Mouse (Mus musculus): ENCODE results near the gene Nol6. TPM values are rescaled to one million over a fixed set of nuclear protein-coding genes. Genes with fewer than 3 reads are reported as not detected.

Gene Nol6
- polyA plus RNA-seq, 1 experiment from 2014 or later, result 32.9 TPM

GRCm38 (mm10) chr4:41107440-41107839 lies 16.8 kb downstream of the Nol6 start:
- no peak overlapping the region for H3K27ac ChIP-seq (ENCODE audit: low read depth, low read length)
- ATAC-seq (ENCODE audit: low FRiP score, low TSS enrichment), result no peak
- H3K4me2 ChIP-seq (replicated peaks; ENCODE audit: low read depth, low read length), result no peak overlapping the region
- no peak overlapping the region for H3K9ac ChIP-seq (ENCODE audit: low read depth, low read length)
- no peak overlapping the region for H3K4me3 ChIP-seq (ENCODE audit: low read length)
- no peaks in the 10 kb centered on the region for H3K36me3 ChIP-seq (ENCODE audit: control insufficient read depth, insufficient read depth, low read length)
- WGBS, result 79% methylated on average over 4 of the region's 4 CpGs
- no peaks in the 10 kb centered on the region for H3K27me3 ChIP-seq (ENCODE audit: control insufficient read depth, insufficient read depth, low read length)
- H3K9me3 ChIP-seq (ENCODE audit: control insufficient read depth, low read length), result no peaks in the 10 kb centered on the region
- no peaks in the 10 kb centered on the region for H3K4me1 ChIP-seq (ENCODE audit: control insufficient read depth, insufficient read depth, low read length)

- no peak for ATAC-seq (ENCODE audit: low FRiP score, low TSS enrichment)
- Histone ChIP-seq H3K4me1 (ENCODE audit: control insufficient read depth, insufficient read depth, low read length) (peaks cover 8% of the 10 kb centered on the region), H3K9me3 (ENCODE audit: control insufficient read depth, low read length) (no peaks in the 10 kb centered on the region), H3K27ac (ENCODE audit: low read depth, low read length) (no peak overlapping the region), H3K36me3 (ENCODE audit: control insufficient read depth, insufficient read depth, low read length) (no peaks in the 10 kb centered on the region), H3K27me3 (ENCODE audit: control insufficient read depth, insufficient read depth, low read length) (peaks cover 6% of the 10 kb centered on the region; the same call in 1 of the 2 replicates), H3K4me2 (replicated peaks; ENCODE audit: low read depth, low read length) (no peak overlapping the region), H3K9ac (ENCODE audit: low read depth, low read length) (no peak overlapping the region), H3K4me3 (ENCODE audit: low read length) (no peak overlapping the region)
These were observed 21.4 kb downstream of the Nol6 start for GRCm38 (mm10) chr4:41102901-41103300.

DNA sequence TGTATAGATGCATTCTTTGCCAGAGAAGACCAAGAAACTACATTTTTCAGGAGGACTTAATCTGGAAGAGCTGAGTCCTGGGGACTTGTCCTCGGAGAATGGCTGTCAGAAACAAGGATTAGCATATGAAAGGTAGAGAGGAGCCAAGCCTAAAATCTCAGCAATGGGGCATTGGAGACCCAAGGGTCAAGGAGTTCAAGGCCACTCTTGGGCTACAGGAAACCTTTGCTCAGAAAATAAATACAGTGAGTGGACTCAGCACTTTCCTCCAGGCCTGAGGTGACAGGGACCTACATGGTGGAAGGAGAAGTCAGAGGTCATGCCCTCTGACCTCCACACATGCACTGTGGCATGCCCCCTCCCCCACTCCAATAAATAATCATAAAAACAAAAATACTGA lies 23.3 kb downstream of the Nol6 start:
- Histone ChIP-seq H3K4me3 (ENCODE audit: low read length) (no peak overlapping the region), H3K4me2 (replicated peaks; ENCODE audit: low read depth, low read length) (no peak overlapping the region), H3K27ac (ENCODE audit: low read depth, low read length) (no peak overlapping the region), H3K27me3 (ENCODE audit: control insufficient read depth, insufficient read depth, low read length) (peaks cover 9% of the 10 kb centered on the region; the same call in 1 of the 2 replicates), H3K4me1 (ENCODE audit: control insufficient read depth, insufficient read depth, low read length) (peaks cover 21% of the 10 kb centered on the region), H3K9me3 (ENCODE audit: control insufficient read depth, low read length) (no peaks in the 10 kb centered on the region), H3K36me3 (ENCODE audit: control insufficient read depth, insufficient read depth, low read length) (no peaks in the 10 kb centered on the region), H3K9ac (ENCODE audit: low read depth, low read length) (no peak overlapping the region)
- WGBS, result 36% methylated on average over 1 of the region's 1 CpGs
- ATAC-seq (ENCODE audit: low FRiP score, low TSS enrichment), result no peak

DNA sequence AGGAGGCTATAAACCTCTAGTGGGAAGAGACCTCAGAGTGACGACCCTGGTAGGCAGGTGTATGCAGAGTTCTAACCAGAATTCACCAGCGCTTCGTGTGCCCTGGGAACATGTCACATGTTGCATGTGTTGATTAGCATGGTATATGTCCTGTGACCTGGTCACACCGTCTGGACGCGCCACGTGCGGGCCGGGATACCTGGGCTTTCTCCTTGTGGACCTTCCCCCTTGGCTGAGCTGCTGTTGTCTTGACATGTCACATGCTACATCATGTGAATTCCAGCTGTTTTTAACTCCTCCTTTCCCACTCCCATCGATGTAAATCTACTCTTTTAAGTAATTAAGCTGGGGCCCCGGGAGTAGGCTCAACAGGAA lies 25.7 kb downstream of the Nol6 start:
- peaks cover 9% of the 10 kb centered on the region; the same call in 1 of the 2 replicates for H3K27me3 ChIP-seq (ENCODE audit: control insufficient read depth, insufficient read depth, low read length)
- peak overlapping the region; percentile 88 for H3K4me2 ChIP-seq (replicated peaks; ENCODE audit: low read depth, low read length)
- H3K4me3 ChIP-seq (ENCODE audit: low read length), result peak overlapping the region; percentile 38
- ATAC-seq (ENCODE audit: low FRiP score, low TSS enrichment), result peak; percentile 15
- H3K9ac ChIP-seq (ENCODE audit: low read depth, low read length), result no peak overlapping the region
- H3K4me1 ChIP-seq (ENCODE audit: control insufficient read depth, insufficient read depth, low read length), result peaks cover 22% of the 10 kb centered on the region
- no peaks in the 10 kb centered on the region for H3K36me3 ChIP-seq (ENCODE audit: control insufficient read depth, insufficient read depth, low read length)
- no peak overlapping the region for H3K27ac ChIP-seq (ENCODE audit: low read depth, low read length)
- WGBS, result 10% methylated on average over 11 of the region's 11 CpGs
- H3K9me3 ChIP-seq (ENCODE audit: control insufficient read depth, low read length), result no peaks in the 10 kb centered on the region

DNA sequence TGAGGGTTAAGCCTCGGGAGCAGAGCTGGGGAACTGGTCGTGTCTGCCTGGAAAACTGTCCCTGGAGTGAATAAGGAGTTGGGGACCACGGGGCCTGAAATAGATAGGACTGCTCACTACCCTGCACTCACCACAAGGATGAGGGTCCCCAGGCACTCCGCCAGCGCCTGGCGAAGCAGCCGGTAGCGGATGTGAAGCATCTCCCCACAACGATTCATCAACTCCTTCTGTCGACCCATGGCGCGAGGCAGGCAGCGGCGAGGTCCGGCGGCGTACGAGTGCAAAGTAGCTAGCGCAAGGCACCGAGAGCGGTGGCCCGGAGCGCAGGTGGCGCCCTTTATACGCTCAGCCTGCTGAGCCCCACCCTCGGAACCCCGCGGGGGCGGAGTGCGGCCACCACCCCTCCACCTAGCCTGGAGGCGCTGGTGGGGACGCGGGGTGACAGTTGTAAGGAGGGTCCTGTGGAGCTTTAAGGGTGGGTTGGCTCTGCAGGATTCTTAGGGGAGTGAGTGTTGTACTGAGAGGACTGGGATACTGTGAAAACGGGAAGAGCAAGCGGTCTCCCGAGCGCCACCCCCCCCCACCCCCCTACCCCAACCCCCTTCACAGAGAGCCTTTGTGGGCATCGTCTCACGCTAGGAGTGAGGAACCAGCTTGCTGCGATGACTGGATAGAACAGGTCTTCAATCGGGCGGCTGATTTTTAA lies 26.2 kb downstream of the Nol6 start, which contains the start of gene Aqp3:
Gene Aqp3 (minus strand): TSS at position 313 of the 706 bp plus-strand sequence.
- no peaks in the 10 kb centered on the region for H3K9me3 ChIP-seq (ENCODE audit: control insufficient read depth, low read length)
- H3K27ac ChIP-seq (ENCODE audit: low read depth, low read length), result no peak within 1 kb of the TSS
- peaks cover 9% of the 10 kb centered on the region; the same call in 1 of the 2 replicates for H3K27me3 ChIP-seq (ENCODE audit: control insufficient read depth, insufficient read depth, low read length)
- peaks cover 22% of the 10 kb centered on the region for H3K4me1 ChIP-seq (ENCODE audit: control insufficient read depth, insufficient read depth, low read length)
- under 1% methylated on average over 42 of the region's 42 CpGs for WGBS
- peak within 1 kb of the TSS; percentile 38 for H3K4me3 ChIP-seq (ENCODE audit: low read length)
- peak within 1 kb of the TSS; percentile 44 for H3K9ac ChIP-seq (ENCODE audit: low read depth, low read length)
- H3K4me2 ChIP-seq (replicated peaks; ENCODE audit: low read depth, low read length), result peak within 1 kb of the TSS; percentile 88
- H3K36me3 ChIP-seq (ENCODE audit: control insufficient read depth, insufficient read depth, low read length), result no peaks in the 10 kb centered on the region
- ATAC-seq (ENCODE audit: low FRiP score, low TSS enrichment), result peak; percentile 55

- Histone ChIP-seq H3K4me1 (ENCODE audit: control insufficient read depth, insufficient read depth, low read length) (peaks cover 22% of the 10 kb centered on the region), H3K4me3 (ENCODE audit: low read length) (peak overlapping the region; percentile 38; the same call in 1 of the 2 replicates), H3K36me3 (ENCODE audit: control insufficient read depth, insufficient read depth, low read length) (no peaks in the 10 kb centered on the region), H3K9me3 (ENCODE audit: control insufficient read depth, low read length) (no peaks in the 10 kb centered on the region), H3K4me2 (replicated peaks; ENCODE audit: low read depth, low read length) (peak overlapping the region; percentile 88), H3K27me3 (ENCODE audit: control insufficient read depth, insufficient read depth, low read length) (peaks cover 9% of the 10 kb centered on the region; the same call in 1 of the 2 replicates), H3K9ac (ENCODE audit: low read depth, low read length) (no peak overlapping the region; the same call in 1 of the 2 replicates), H3K27ac (ENCODE audit: low read depth, low read length) (no peak overlapping the region)
- no peak for ATAC-seq (ENCODE audit: low FRiP score, low TSS enrichment)
- WGBS, result 43% methylated on average over 13 of the region's 13 CpGs
These were observed 26.9 kb downstream of the Nol6 start for GRCm38 (mm10) chr4:41097381-41097780.

DNA sequence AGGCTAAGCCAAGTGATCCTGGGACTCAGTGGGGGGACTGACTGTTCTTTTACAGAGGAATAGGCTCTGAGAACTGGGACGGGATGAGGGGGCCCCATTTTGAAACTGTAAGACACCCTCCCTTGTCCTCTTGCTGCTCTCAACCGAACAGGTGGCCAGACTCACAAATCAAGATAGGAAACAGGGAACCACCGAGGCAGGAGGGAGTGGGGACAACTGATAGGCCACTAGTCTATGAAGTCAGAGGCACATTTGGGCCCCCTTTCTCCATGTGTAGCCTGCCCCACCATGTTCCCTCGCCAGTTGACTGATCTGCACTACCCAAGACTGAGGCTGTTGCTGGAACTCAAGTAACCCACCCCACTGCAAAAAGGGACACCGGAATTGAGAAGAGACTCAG lies 27.5 kb downstream of the Nol6 start:
- WGBS, result 50% methylated on average over 5 of the region's 5 CpGs
- no peaks in the 10 kb centered on the region for H3K36me3 ChIP-seq (ENCODE audit: control insufficient read depth, insufficient read depth, low read length)
- no peak overlapping the region for H3K4me3 ChIP-seq (ENCODE audit: low read length)
- H3K9me3 ChIP-seq (ENCODE audit: control insufficient read depth, low read length), result no peaks in the 10 kb centered on the region
- H3K27ac ChIP-seq (ENCODE audit: low read depth, low read length), result no peak overlapping the region
- peaks cover 9% of the 10 kb centered on the region; the same call in 1 of the 2 replicates for H3K27me3 ChIP-seq (ENCODE audit: control insufficient read depth, insufficient read depth, low read length)
- ATAC-seq (ENCODE audit: low FRiP score, low TSS enrichment), result no peak
- H3K9ac ChIP-seq (ENCODE audit: low read depth, low read length), result no peak overlapping the region
- H3K4me2 ChIP-seq (replicated peaks; ENCODE audit: low read depth, low read length), result no peak overlapping the region
- peaks cover 22% of the 10 kb centered on the region for H3K4me1 ChIP-seq (ENCODE audit: control insufficient read depth, insufficient read depth, low read length)

DNA sequence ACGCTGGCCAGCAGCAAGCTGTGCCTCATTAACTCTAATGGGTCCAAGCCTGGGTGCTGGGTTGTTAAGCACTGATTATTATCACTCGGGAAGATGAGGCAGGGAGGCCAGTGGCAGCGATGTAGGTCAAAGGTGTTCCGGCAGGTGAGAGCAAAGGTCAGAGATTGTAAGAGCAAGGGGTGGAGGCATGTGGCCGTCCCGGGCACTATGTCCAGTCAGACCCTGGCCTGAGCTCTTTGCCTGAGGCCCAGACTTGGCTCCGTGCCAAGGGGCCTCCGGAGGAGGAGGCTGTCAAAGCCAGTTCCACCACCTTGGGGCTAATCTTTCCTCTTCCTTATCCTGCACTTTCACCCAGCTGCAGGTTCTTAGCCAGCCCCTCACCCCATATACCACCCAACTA lies 28.1 kb downstream of the Nol6 start:
- Histone ChIP-seq H3K9ac (ENCODE audit: low read depth, low read length) (no peak overlapping the region), H3K4me3 (ENCODE audit: low read length) (no peak overlapping the region), H3K27ac (ENCODE audit: low read depth, low read length) (no peak overlapping the region), H3K9me3 (ENCODE audit: control insufficient read depth, low read length) (no peaks in the 10 kb centered on the region), H3K4me2 (replicated peaks; ENCODE audit: low read depth, low read length) (no peak overlapping the region), H3K27me3 (ENCODE audit: control insufficient read depth, insufficient read depth, low read length) (peaks cover 9% of the 10 kb centered on the region; the same call in 1 of the 2 replicates), H3K36me3 (ENCODE audit: control insufficient read depth, insufficient read depth, low read length) (no peaks in the 10 kb centered on the region), H3K4me1 (ENCODE audit: control insufficient read depth, insufficient read depth, low read length) (peaks cover 22% of the 10 kb centered on the region)
- ATAC-seq (ENCODE audit: low FRiP score, low TSS enrichment), result no peak
- WGBS, result 24% methylated on average over 8 of the region's 8 CpGs

DNA sequence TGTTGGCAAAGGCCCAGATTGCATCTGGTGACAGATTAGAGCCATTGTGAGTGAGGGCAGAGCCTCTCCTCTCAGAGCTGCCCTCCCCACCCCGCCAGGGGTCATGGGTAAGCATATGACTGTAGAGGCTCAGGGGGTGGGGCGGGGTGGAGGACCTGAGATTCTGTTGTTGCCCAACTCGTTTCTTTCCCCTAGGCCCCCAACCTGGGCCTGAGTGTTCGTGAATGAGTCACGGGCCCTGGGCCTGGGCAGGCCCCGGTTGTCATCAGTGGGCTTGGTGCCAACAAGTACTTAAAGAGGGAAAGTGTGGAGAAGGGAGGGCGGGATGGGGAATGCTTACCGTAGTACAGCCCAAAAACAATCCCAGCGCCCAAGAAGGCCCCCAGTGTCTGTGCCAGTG lies 29.9 kb downstream of the Nol6 start:
- Histone ChIP-seq H3K27ac (ENCODE audit: low read depth, low read length) (no peak overlapping the region), H3K9ac (ENCODE audit: low read depth, low read length) (no peak overlapping the region), H3K4me1 (ENCODE audit: control insufficient read depth, insufficient read depth, low read length) (peaks cover 22% of the 10 kb centered on the region), H3K4me2 (replicated peaks; ENCODE audit: low read depth, low read length) (no peak overlapping the region), H3K9me3 (ENCODE audit: control insufficient read depth, low read length) (no peaks in the 10 kb centered on the region), H3K27me3 (ENCODE audit: control insufficient read depth, insufficient read depth, low read length) (peaks cover 6% of the 10 kb centered on the region; the same call in 1 of the 2 replicates), H3K4me3 (ENCODE audit: low read length) (no peak overlapping the region), H3K36me3 (ENCODE audit: control insufficient read depth, insufficient read depth, low read length) (no peaks in the 10 kb centered on the region)
- WGBS, result 70% methylated on average over 9 of the region's 9 CpGs
- no peak for ATAC-seq (ENCODE audit: low FRiP score, low TSS enrichment)
